Mouse (Mus musculus) lung, postnatal 36 days (tissue): ENCODE data around the gene Dock4.

Source experiments
- DNase-seq: peaks from one replicate; pipeline ENCODE4 v3.0.0; 2022; ENCODE audit warnings: mixed read lengths

The Dock4 gene

DNA sequence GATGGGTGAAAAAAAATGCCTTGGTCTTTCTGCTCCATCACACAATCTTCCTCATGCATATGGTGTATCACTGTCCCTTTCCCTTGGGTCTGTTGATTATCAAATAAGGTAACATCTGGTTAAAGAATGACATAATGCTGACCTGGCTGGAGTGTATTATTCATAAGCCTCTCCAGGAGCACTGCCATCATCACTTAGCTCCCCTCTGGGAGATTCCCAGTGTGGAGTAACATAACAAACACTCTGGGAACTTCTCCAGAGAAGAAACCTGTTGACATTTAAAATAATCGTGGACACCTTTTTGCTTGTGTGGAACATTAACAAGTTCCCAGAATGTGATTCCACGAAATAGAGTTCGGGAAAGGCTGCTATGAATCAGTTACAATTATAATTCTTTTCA is 128.3 kb downstream of the Dock4 start:
- no peak for DNase-seq

DNA sequence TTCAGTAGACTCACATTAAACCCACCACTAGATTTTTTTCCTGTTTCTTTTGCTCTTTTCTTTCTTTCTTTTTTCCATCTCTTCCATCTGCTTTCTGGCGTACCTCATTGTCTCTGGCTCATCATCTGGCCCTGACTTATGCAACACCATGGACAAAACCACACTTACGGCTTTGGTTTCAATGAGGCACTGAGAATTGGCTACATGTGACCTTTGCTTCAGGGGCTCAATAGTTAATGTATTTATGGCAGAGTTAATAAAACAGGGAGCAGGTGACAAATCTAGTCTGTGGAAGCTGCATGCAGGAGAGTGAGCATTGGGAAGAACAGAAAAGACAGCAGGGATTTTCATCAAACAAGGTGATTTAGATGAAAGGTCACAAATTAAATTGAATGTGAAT is 131.0 kb downstream of the Dock4 start:
- DNase-seq = no peak

DNA sequence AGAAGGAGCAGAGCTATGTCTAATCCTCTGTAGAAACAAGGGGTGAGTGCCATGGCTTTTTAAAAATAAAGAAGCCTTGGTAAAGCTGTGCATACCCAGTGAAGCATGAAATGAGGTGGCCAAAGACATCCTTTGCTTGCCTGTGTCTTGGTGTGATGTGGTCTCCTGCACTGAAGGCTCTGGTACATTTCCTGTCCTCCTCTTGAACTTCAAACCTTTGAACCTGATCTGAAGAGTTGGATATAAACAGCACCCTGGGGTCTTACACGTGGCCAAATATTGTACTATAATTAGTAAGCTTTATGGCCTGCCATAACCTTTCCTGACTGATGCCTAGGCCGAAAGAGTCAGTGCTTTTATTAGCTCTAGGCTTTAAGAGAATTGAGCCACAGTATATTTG is 134.6 kb downstream of the Dock4 start:
- no peak for DNase-seq

DNA sequence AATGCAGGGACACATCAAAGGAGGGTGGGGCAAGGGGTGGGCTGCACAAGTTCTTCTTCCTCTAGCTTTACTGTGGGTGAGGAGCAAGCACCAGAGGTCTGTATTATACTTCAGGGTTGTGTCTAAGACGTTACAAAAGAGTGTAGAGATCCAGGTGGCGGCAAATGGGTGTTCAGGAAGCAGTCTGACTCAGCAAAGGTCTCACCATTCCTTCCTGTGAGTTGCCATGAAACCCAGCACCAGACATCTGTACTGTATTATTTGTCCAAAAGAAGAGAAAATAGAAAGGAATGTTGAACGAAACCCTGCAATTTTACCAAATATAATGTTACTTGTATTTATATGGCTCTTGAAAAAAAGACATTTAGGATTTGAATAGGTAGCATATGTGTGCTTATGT is 135.3 kb downstream of the Dock4 start:
- no peak for DNase-seq

DNA sequence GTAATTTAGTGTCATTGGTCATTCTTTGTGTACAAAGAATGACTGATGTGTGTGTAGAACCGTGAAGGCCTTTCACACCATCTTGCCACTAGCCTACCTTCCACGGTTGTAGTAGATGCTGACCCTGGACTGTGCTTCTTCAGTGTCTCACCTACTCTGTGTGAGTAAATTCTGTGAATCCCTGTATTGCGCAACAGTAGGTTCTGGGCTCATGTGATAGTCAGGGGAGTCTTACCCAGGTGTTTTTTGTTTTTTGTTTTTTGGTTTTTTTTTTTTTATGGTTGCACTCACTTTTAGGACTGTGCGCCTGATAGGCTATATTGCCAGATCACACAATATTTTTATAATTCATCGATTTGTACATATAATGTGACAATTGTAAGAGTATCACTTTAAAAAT is 136.3 kb downstream of the Dock4 start:
- no peak for DNase-seq

DNA sequence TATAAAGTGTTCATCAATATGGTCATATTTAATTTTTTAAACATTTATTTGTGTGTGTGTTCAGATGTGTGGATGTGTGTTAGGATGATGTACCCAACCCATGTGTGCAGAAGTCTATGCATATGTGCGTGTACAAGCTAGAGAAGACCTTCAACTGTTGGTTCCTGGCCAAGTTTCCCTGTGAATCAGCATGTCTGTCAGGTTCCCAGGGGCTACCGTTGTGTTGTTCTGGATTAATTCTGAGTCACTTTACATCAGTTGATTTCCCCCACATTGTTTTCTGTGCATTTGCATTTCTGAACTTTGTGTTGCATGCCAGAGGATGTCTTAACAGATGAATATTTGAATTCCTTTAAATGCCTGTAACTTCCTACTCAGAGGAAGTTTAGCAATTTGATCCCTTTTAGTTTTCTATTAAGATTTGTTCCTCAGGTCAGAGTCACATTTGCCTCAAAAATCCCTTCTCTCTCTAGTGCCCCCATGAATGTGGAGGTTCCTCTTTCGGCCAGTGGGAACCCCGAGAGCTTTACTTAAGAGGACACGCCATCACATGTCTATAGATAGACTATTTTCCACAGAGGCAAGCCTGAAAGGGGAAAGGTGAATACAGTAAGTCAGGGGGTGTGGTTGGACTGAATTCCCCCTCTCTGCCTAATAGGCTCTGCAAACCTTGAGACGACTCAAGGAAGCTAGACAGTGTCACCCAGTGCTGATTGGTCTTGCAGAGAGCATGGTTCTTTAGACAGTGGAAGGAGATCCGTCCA is 139.0 kb downstream of the Dock4 start:
- DNase-seq = peak; percentile 41

DNA sequence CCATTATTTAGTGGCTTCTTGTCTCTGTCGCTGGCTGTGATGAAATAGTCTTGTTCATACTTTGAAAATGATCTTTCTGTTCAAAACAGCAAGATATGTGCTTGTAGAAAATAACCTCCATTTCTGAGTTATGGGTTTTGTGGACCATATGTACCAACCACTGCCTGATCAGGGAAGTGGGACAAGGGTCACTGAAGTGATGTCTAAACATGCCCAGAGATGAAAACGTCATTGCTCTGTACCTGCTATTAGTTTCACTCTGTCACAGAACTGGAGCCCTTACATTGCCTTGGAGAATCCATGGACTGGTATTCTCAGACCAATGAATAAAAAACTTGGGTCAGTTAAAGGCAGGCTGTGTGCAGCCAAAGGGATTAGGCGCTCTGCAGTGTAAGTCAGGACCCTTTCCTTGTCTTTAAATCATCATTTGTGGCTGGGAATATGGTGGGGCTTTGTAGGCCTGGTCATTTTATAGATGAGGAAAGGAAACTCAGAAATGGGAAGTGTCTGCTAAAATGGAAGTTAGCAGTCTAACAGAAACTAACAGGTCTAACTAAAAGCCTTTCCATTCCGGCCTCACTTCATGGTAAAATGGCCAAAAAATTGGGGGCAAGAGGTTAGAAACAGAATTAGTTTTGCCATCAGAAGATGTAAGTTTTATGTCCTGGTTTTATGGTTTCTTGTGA is 139.8 kb downstream of the Dock4 start:
- DNase-seq = no peak

DNA sequence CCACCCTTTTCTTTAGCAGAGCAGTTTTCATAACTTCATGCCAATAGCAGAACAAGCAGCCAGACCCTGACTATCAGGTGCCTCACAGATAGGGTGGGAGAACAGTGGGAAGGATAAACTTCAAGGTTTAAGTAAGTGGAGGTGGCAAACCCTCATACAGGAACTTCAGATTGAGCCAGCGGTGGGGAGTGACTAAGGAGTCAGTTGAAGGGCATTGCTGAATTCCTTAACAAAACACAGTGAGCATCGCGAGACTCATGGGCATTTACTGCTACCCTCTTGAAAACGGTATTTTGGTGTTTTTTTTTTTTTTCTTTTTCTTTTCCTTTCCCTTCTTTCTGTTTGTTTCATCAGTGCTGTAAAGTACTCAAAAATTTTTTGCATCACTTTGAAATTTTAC is 148.4 kb downstream of the Dock4 start:
- no peak for DNase-seq

DNA sequence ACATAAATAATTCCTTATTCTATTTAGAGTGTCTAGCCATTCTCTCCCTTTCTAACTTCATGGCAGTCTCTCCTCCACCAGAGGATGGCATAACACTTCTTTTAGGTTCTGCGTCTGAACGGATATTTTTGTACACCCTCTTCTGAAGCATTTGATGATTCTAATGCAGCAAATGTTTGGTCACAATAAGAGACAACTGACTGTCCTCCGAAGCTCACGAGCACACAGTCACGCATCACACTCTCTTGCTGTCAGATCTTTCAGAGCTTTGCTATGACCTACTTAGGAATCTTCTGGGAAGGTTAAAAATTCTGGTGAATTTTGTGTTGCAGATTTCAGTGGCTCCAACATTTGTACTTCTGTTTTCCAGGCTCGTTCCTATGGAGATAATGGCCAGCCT is 149.7 kb downstream of the Dock4 start:
- DNase-seq = no peak

DNA sequence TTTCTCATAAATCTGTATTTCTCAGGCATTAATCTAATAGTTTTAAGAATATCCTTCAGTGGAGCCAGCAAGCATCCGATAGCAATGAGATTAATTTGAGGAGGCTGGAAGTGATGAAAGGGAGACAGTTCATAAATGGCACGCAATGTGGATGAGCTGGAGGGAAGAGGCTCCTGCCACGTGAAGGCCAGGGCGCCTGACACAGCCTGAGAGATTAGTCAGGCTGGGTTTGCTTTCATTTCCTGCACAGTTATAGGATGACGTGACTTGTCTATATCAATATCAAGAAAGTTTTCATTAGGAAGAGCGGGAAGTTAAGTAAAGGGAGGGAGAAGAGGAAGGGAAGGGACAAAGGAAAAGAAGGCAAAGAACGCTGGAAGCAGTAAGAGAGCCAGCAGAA is 150.3 kb downstream of the Dock4 start:
- DNase-seq = no peak

DNA sequence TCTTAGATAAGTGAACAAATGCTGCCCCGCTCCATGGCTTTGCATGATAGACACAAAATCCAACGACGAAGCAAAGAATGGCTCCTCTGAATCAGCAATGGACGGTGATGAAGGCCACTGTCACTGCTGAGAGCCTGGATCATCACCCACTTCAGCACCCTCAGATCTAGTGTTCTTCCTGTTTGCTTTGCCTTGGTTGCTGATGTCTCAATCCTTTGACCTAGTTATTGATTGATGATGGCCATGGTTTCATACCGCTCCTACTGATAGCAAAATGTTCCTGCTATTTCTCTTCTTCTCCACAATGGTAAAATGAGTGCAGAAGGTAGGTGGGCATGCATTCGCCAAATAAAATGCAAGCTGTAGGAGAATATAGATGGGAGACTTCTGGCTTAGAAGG is 150.7 kb downstream of the Dock4 start:
- no peak for DNase-seq

DNA sequence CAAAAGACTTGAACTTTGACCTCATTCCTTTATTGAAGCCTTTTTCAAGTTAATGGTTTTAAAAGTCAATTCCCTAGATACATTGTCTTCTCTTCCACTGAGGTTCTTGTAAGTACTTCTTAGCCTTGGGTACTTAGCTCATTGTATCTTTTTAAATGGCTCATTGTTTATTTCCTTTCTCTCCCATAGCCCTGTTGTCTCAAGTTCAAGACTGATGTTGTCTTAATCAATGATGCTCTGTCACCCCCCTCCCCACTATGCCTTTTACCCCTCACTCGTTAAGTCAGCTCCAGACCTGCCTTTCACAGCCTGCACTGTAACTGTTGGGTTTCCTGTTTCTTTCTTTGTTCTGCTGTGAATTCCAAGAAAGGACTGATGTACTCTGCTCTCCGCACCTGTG is 154.2 kb downstream of the Dock4 start:
- no peak for DNase-seq

DNA sequence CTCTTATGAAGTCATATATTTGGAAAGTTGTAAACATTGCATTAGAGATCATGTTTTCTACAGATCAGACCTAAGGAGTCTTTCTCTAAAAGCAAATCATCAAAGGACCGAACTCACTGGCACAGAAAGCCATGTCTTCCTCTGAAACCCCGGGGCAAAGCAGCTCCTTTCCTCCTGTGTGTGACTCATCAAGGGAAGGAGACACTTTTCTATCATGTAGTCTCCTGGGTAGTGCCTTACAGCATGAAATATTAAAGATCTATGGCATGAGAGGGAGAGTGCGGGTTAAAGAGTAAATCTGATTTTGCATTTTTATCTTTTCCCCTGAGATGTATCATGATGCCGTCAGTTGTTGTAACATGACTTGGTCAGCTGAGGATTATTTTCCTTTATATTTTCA is 159.8 kb downstream of the Dock4 start:
- DNase-seq = no peak

DNA sequence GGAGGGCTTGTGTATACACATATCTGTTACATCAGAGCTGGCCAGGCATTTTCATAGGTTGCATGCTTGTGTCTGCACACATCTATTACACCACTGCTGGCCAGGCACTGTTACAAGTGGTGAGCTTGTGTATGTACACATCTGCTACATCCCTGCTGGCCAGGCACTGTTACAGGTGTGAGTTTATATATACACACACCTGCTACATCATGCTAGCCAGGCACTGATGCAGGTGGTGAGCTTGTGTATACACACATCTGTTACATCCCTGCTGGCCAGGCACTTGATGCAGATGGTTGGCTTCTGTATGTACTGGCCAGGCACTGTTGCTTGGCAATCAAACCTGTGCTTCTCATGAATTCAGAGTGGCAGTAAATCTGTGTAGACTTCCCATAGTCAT is 177.2 kb downstream of the Dock4 start:
- DNase-seq = no peak

DNA sequence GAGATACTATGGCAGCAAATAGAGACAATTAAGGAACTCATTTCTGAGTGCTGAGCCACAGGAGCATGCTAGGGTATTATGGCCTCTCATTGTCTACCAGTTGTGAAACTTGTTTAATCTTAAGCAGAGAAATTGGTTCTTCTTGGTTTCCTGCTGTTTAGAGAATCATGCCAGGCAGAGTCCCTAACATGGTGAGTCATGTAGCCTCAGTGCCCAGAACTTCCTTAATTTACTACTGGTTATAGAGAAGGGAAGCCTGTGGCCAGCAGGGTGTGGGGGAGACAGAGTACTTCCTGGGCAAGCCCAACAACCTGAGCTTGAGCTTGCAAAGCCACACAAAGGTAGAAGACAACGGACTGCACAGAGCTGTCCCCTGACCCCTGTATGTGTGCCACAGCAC is 180.8 kb downstream of the Dock4 start:
- peak; percentile 70 for DNase-seq

DNA sequence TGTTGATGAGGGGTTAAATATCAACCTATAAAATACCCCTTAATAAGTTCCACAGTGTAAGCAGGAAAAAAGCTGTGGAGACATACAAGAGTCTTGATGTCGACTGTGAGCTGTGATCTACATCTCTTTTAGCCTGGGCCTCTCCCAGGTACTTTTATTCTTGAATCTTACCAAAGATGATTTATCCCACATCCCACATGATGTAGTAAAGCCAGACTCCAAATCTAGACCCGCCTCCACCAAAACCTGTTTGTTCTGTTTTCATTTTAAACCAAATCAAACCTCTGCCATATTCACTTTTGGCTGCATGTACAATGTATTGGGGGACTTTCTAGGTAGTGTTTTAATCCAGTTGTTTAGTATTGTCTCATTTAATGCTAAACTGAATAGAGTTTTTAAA is 187.5 kb downstream of the Dock4 start:
- no peak for DNase-seq

DNA sequence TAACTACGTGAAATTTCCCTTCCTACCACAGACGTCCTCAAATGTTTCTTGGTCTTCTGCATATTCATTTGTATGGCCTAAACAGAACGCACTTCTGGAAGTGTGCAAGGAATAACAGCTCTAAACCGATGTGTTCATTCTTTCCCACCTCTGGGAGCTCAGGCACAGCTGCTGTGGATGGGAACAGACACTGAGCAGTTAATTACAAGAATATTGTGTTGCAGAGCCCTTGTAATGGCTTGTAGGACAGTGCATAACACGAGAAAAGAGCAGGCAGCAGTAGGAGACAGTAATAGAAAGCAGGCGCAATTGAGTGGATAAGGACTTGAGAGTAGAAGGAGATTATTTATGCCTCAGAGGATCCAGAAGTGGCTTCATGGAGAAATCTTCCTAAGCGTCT is 188.4 kb downstream of the Dock4 start:
- no peak for DNase-seq

DNA sequence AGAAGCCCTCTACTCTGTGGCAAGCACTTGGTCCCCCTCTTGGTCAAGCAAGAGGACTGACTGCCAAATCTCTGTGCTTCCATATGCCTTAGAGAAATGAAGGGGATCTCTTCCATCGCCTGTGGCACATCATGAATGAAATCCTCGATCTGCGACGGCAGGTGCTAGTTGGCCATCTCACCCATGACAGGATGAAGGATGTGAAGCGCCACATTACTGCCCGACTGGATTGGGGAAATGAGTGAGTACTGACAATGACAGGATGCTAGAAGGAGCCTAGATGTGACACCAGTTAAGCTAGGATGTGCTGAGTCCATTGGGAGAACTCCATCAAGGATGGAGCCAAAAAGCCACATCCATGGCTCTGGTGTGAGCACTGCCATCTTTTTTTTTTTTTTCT is 190.2 kb downstream of the Dock4 start:
- no peak for DNase-seq

DNA sequence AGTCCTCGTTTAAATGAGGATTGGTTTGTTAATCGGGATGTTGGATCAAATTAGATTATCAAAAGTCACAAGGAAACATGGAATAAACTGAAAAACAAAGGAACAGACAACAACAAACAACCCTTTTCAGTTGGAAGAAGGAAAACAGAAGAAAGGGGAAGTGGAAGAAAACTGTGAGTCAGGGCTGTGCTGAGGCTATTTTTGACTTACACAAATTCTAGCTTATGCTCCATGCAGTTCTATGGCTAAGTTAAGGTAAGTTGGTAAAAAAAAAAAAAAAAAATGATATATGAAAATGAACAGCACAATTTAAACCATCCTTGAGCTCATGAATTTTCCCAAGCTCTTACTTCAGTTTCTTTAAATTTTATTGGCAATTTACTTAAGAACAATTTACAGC is 191.7 kb downstream of the Dock4 start:
- DNase-seq = no peak

DNA sequence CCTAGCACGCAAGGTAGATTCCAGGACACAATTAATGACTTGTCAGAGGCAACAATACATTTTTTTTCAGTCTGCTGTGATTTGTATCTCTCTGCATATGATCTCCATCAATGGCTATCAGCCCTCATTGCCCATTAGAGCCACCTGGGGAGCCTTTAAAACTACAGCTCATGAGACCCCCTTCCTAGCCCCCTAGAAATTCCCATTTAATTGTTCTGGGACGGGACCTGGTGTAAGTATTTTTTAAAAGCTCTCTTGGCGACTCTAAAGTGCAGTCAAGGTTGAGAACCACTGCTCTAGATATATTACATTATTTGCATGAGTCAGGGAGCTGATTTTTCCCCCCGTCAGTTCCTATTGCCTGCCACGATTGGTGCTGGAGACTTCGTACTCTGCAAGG is 200.1 kb downstream of the Dock4 start:
- no peak for DNase-seq

DNA sequence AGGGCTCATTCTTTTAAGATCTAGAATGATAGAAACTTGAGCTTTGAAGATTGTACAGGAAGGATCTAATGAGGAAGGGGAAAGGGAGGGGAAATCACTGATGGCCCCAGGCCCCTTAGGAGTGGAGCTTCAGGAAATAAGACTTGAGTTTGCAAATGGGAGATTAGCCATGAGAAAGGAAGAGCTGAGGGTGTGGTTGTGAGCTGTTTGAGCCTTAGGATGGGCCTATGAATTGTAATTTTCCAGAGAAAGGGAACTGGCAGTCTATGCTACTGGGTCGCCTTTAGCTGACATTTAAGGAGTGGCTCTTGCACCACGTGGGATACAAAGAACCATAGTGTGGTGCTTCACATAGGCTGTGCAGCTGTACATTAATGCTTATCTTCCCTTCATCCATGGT is 208.6 kb downstream of the Dock4 start:
- no peak for DNase-seq

DNA sequence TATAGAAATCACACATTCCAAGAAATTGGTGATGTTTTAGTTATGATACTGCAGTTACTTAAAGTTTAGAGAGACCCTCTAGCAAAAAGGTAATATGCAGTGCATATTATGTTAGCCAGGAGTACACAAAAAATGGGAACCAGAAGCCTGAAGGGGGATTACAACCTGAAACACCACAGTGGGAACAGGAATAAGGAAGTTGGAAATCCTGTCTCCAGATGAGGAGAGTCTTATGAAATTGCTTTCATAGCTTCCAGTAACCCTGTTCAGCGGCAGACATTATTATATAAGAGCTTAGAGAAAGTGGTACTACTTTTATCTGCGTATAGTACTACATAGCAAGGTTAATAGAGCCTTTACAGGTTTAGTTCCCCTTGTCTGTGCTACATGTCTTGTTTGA is 210.1 kb downstream of the Dock4 start:
- no peak for DNase-seq

DNA sequence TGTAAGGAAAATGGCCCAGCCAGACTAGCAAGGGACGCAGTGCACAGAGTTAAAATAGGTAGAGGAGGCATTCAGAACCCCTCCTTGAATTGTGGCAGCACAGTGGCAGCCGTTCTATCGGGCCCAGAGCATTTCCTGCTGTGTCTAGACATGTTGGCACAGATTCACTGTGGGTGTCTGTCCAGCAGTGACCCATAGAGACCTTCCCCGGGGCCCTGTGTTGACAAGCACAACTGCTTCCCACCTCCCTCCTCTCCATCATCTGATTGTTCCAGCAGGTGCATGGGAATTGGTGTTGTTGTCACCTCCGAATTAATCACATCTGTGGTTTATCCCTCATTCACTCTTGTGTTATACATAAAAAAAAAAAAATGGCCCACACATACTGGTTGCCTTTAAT is 210.7 kb downstream of the Dock4 start:
- no peak for DNase-seq

DNA sequence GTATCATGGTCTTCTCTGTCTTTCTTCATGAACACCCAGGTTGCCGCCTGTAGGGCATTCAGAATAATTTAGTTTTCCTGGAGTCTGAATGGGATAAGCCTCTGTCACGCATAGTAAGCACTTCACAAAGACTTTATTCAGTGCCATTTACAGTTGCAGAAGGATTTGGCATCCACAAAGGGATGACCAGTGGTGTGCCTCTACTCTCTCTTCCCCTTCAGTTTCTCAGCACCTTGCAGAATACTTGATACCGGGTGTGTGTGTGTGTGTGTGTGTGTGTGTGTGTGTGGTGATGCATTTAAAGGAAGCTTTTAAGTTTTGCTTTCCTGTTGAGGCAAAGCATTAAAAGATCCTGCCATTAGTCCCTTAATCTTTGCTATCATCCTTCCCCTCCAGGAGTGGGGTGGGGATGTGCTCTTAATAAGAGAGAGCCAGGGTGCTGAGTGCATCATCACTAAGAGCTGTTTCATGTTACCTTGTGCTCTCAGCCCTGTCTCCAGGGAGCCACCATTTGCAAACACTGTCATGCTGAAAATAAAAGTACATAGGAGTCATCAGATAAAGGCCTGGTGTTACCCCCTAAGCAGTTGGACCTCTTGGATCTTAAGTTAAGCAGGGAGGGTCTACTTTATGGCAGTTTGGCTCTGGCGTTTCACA is 211.6 kb downstream of the Dock4 start:
- no peak for DNase-seq
